Mouse (Mus musculus): Measurements from ENCODE around the gene Poc1b. TPM values are rescaled to one million over a fixed set of nuclear protein-coding genes. Genes with fewer than 3 reads are reported as not detected.

Gene Poc1b
- total RNA-seq, 4 experiments from 2014 or later, result 7.6 to 13.4 (median 8.1) TPM

- no peak for DNase-seq (ENCODE audit: low spot score in 2 of 2)
Measured at GRCm38 (mm10) chr10:99224218-99224617, 117.4 kb downstream of the Poc1b start.

GRCm38 (mm10) chr10:99226782-99227181 is 119.9 kb downstream of the Poc1b start:
- DNase-seq (ENCODE audit: low spot score in 2 of 2), result no peak

DNA sequence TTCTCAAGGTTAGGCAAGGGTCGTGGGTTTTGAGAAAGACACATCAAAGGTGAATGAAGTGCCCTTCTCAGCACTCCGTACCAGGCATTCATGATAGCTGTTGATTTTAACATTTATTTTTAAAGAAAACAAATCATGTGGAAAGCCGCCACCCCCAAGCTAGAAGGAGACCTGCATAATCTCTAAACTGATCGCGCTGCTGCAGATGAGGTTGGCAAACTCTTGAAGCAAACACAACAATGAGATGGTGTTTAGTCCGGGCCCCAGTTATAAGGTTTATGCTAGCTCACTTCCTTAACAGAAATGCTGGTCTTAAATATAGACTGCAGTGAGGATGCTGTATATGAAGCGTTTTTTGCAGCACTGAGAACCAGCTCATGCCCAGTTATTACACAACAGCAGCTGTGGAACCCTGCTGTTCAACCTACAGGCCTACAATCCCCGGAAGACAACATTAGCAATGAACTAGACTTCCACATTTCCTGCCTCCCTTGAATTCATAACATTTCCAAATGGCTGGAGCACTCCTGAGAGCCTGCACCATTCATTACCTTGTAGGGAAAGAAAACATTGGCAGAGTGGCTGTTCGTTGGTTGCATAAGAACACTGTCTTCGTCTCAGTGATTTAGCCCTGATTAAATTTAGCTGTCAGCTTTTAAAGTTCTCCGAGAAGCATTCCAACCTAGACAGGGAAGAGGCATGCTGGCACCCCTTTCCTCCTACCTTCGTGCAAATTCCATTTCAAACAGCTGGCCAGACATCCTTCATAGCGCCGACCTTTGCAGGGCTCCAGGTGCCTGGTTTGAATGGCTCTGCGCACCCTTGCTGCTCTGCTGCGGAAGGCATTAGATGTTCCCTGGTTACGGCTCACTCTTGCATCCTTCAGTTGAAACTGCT is 121.4 kb downstream of the Poc1b start:
- peak; percentile 37 to 48 for DNase-seq (ENCODE audit: low spot score in 2 of 2)

- DNase-seq (ENCODE audit: low spot score in 2 of 2), result no peak
Measured at GRCm38 (mm10) chr10:99229031-99229684, 122.3 kb downstream of the Poc1b start.

- no peak for DNase-seq (ENCODE audit: low spot score in 2 of 2)
Measured at GRCm38 (mm10) chr10:99232518-99233227, 125.8 kb downstream of the Poc1b start.

- DNase-seq (ENCODE audit: low spot score in 2 of 2), result no peak
Measured at GRCm38 (mm10) chr10:99234336-99234735, 127.5 kb downstream of the Poc1b start.

GRCm38 (mm10) chr10:99235081-99235480 is 128.2 kb downstream of the Poc1b start:
- DNase-seq (ENCODE audit: low spot score in 2 of 2), result no peak

GRCm38 (mm10) chr10:99237205-99237832 is 130.5 kb downstream of the Poc1b start:
- DNase-seq (ENCODE audit: low spot score in 2 of 2), result no peak

DNA sequence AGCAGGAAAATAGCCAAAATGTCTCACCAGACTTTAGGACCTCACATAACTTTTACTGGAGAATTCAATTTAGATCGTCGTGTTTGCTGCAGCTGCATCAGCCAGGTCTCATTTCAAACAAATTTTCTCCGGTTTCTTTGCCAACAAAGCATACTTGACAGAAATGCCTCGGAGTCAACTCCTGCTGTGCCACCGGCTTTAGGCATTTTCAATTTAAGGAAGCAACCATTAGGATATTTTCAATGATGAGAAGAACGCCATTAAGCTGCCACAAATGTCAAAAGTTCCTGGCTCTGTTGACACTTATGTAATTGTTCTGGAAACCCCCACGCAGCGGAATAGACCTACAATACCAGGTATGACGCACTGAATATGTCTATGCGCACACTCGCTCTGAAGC is 131.7 kb downstream of the Poc1b start:
- DNase-seq (ENCODE audit: low spot score in 2 of 2), result no peak

GRCm38 (mm10) chr10:99241284-99241828 is 134.5 kb downstream of the Poc1b start:
- DNase-seq (ENCODE audit: low spot score in 2 of 2), result no peak

DNA sequence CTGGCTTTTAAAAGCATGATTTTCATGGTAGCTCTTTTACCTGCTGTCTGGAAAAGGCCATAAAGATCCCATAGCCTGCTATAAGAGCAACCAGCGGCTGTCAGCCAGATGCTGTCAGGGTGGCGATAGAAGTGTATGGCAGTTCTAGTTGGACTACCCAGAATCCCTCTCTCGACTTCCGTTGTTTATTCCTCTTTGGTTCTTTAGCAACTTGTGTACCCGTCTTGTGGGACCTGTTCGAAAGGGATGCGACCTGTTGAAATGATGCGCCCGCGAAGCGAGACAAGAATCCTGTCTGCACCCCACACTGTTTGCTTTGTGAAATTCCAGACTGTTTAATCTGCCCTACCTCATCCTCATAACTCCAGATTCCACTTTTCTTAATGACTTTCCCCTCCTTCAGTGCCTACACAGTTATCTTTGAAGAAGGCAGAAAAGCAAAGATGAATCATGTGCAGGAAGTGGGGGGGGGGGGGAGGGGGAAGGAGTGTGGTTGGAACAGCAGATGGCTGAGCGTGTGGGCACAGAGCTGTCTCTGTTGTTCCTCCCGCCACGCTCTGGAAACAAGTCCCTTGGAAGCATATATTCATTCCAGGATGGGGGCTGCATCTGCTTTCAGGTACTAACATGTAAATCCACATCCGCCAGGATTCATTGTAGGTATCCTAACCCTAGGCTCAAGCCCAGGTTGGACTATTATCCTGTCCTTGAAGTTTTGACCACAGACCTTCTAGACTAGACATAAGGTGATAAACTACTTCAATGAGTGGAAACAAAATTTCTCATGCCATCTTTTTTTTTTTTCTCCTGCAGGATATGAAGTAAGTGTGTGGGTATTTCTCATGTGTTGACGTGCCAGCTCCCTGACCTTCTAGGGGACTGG is 135.2 kb downstream of the Poc1b start:
- DNase-seq (ENCODE audit: low spot score in 2 of 2), result peak in 1 of 2 experiments; percentile 80

- DNase-seq (ENCODE audit: low spot score in 2 of 2), result no peak
Measured at GRCm38 (mm10) chr10:99242721-99243120, 135.9 kb downstream of the Poc1b start.

- no peak for DNase-seq (ENCODE audit: low spot score in 2 of 2)
Measured at GRCm38 (mm10) chr10:99243907-99244489, 137.2 kb downstream of the Poc1b start.

DNA sequence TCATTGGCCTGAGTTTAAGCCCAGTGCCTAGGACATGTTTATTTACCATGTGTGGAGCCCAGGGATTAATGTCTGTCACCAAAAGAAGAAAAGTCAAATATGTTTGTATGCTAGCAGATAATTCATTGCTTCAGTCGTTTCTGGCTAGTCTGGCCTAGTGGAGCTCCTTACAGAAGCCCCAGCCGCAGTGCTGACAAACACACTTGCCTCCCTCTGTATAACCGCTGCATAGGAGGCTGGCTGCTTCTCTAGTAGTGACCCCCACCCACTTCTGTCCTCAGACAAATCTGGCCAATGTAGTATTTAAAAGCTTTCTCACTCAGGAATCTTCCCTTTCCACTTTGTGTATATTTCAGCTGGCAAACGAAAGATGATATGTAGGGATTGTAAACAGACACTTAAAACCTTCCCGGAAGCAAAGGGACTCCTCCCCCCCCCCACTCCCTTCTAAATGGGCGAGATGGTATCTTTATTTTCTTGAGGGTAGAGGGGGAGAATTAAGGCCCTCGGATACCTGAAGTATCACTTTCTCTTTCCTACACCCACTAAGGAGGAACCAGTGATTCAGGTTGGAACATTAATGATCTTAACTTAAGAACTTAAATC is 137.9 kb downstream of the Poc1b start:
- no peak for DNase-seq (ENCODE audit: low spot score in 2 of 2)

GRCm38 (mm10) chr10:99246797-99247508 is 140.1 kb downstream of the Poc1b start:
- DNase-seq (ENCODE audit: low spot score in 2 of 2), result no peak
